Mouse (Mus musculus) neural tube, embryonic 12.5 days (tissue): ENCODE measurements around the gene Arhgap9. TPM values are rescaled to one million over a fixed set of nuclear protein-coding genes. Genes with fewer than 3 reads are reported as not detected.

Experiments
- ATAC-seq: fragments of 200-750 bp; cut with Nextera tagmentation; 2 replicates; pipeline ENCODE4 v1.8.0; 2017; ENCODE audit warnings: low read depth, mild to moderate bottlenecking, moderate TSS enrichment, moderate library complexity; ENCODE audit not compliant: low FRiP score
- H3K27ac ChIP-seq: fragments of 300-500 bp; sonication (generic); 2 replicates; pipeline ENCODE4 v1.5.1; 2016
- H3K27me3 ChIP-seq: fragments of 300-500 bp; sonication (generic); replicated peaks from 2 replicates; pipeline ENCODE4 v1.6.1; 2016; ENCODE audit warnings: mild to moderate bottlenecking
- H3K36me3 ChIP-seq: fragments of 300-500 bp; sonication (generic); 2 replicates; pipeline ENCODE4 v1.6.1; 2016; ENCODE audit warnings: mild to moderate bottlenecking
- H3K4me1 ChIP-seq: fragments of 300-500 bp; sonication (generic); 2 replicates; pipeline ENCODE4 v1.6.1; 2016
- H3K4me2 ChIP-seq: fragments of 300-500 bp; sonication (generic); replicated peaks from 2 replicates; pipeline ENCODE4 v1.6.1; 2016; ENCODE audit warnings: mild to moderate bottlenecking
- H3K4me3 ChIP-seq: fragments of 300-500 bp; sonication (generic); 2 replicates; pipeline ENCODE4 v1.5.1; 2016
- H3K9ac ChIP-seq: fragments of 300-500 bp; sonication (generic); 2 replicates; pipeline ENCODE4 v1.6.1; 2016; ENCODE audit warnings: mild to moderate bottlenecking
- H3K9me3 ChIP-seq: fragments of 300-500 bp; sonication (generic); 2 replicates; pipeline ENCODE4 v1.6.1; 2016; ENCODE audit warnings: mild to moderate bottlenecking
- WGBS: fragments of 180-500 bp; shearing (Covaris S2); methylation state at CpG from one replicate; pipeline ENCODE4 v1.1.7; 2016; 5-methylcytosine and 5-hydroxymethylcytosine counted together
- polyA plus RNA-seq: library from polyadenylated mRNA; unstranded; fragments of >200 nt; fragmentation: Nextera tagmentation; extraction: Ambion mirVana; gene quantifications from 2 replicates; pipeline ENCODE4 v1.2.1, GENCODE M21; 2016

Arhgap9 gene
- polyA plus RNA-seq, 1 experiment from 2014 or later = 1.7 TPM

GRCm38 (mm10) chr10:127367116-127367515 is 45.4 kb downstream of the Arhgap9 start:
- WGBS = 75% methylated on average over 5 of the region's 5 CpGs
- no peaks in the 10 kb centered on the region for H3K27me3 ChIP-seq
- no peak for ATAC-seq
- no peaks in the 10 kb centered on the region for H3K36me3 ChIP-seq
- no peak overlapping the region for H3K4me3 ChIP-seq
- H3K9me3 ChIP-seq = no peaks in the 10 kb centered on the region
- H3K9ac ChIP-seq = no peak overlapping the region
- H3K27ac ChIP-seq = no peak overlapping the region
- H3K4me1 ChIP-seq = no peaks in the 10 kb centered on the region
- no peak overlapping the region for H3K4me2 ChIP-seq

- Histone ChIP-seq H3K4me3 (no peak overlapping the region), H3K9me3 (no peaks in the 10 kb centered on the region), H3K36me3 (no peaks in the 10 kb centered on the region), H3K4me1 (no peaks in the 10 kb centered on the region), H3K27ac (no peak overlapping the region), H3K4me2 (no peak overlapping the region), H3K9ac (no peak overlapping the region), H3K27me3 (no peaks in the 10 kb centered on the region)
- ATAC-seq = no peak
- WGBS = 75% methylated on average over 2 of the region's 2 CpGs
Observed at GRCm38 (mm10) chr10:127368273-127368672, 46.5 kb downstream of the Arhgap9 start.

DNA sequence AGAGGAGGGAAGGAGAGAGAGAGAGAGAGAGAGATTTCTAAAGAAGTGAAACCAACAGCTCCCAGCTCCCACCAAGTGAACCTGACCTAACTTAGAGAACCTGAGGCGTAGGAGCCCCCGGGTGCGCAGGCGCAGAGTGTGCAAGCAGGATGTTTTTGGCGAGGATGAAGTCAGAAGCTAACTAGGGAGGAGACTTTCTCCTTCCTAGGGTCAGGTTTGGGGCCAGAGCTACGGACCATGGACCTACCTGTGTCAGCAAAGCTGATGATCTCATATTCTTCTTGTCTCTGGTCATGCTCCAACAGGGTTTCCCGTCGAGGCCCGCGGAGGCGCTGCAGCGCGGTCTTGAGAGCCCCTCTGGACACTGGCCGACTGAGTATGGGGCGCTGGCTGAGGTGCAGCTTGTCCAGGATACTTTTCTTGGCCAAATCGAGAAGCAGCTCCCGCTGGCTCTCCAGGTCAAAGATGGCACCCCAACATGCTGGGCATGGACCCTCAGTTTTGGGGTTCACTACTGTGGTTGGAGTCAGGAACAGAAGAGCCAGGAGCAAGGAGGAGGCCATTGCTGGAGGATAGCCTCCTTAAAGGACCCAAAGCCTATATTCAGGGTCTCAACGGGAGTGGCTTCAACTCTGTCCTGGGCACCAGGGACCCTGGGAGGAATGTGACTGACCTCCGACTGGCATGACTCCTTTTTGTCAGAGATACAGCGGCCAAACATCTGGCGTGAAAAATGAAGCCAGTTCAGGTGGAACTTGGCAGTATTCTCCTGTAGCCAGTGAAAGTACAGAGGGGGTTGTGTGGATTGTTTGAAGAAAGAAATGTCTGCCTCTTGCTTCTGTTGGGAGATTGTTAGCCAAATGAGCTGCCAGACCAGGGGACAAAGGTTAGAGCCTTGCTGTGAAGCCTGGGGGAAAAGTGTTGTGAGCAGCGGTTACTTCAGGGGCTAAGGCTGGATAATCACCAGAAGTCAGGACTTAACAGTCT is 48.4 kb downstream of the Arhgap9 start, which contains the start of gene Inhbc:
Gene Inhbc, minus strand, starts transcription at position 598 of the 987 bp plus-strand sequence.
- H3K9ac ChIP-seq = no peak within 1 kb of the TSS
- WGBS = 81% methylated on average over 22 of the region's 22 CpGs
- no peak for ATAC-seq
- no peaks in the 10 kb centered on the region for H3K4me1 ChIP-seq
- no peak within 1 kb of the TSS for H3K4me3 ChIP-seq
- H3K27ac ChIP-seq = no peak within 1 kb of the TSS
- H3K9me3 ChIP-seq = no peaks in the 10 kb centered on the region
- no peak within 1 kb of the TSS for H3K4me2 ChIP-seq
- no peaks in the 10 kb centered on the region for H3K36me3 ChIP-seq
- H3K27me3 ChIP-seq = no peaks in the 10 kb centered on the region

- no peak overlapping the region for H3K27ac ChIP-seq
- no peaks in the 10 kb centered on the region for H3K27me3 ChIP-seq
- no peaks in the 10 kb centered on the region for H3K9me3 ChIP-seq
- no peak overlapping the region for H3K4me2 ChIP-seq
- H3K9ac ChIP-seq = no peak overlapping the region
- H3K4me3 ChIP-seq = no peak overlapping the region
- H3K36me3 ChIP-seq = no peaks in the 10 kb centered on the region
- H3K4me1 ChIP-seq = no peaks in the 10 kb centered on the region
- WGBS = 73% methylated on average over 2 of the region's 2 CpGs
- ATAC-seq = no peak
Observed at GRCm38 (mm10) chr10:127371023-127371422, 49.3 kb downstream of the Arhgap9 start.

- ATAC-seq = no peak
- H3K27me3 ChIP-seq = no peaks in the 10 kb centered on the region
- H3K27ac ChIP-seq = no peak overlapping the region
- H3K9ac ChIP-seq = no peak overlapping the region
- H3K9me3 ChIP-seq = no peaks in the 10 kb centered on the region
- no peak overlapping the region for H3K4me2 ChIP-seq
- no peaks in the 10 kb centered on the region for H3K36me3 ChIP-seq
- no peak overlapping the region for H3K4me3 ChIP-seq
- WGBS = 77% methylated on average over 3 of the region's 3 CpGs
- H3K4me1 ChIP-seq = peaks cover 10% of the 10 kb centered on the region
Observed at GRCm38 (mm10) chr10:127377700-127378099, 55.9 kb downstream of the Arhgap9 start.

Other genes with a start within 250 kb of the Arhgap9 start
- gene Agap2, start 246.7 kb upstream of the Arhgap9 start, polyA plus RNA-seq = 1.1 and 1.3 TPM in 2 replicates
- 118 and 123 TPM in 2 replicates for gene Os9, start 200.8 kb upstream of the Arhgap9 start, polyA plus RNA-seq
- gene B4galnt1, start 156.7 kb upstream of the Arhgap9 start, polyA plus RNA-seq = 29.2 and 31.5 TPM in 2 replicates
- gene Slc26a10, start 141.3 kb upstream of the Arhgap9 start, polyA plus RNA-seq = 1.5 and 1.8 TPM in 2 replicates
- 43.3 and 43.6 TPM in 2 replicates for gene Arhgef25, start 131.9 kb upstream of the Arhgap9 start, polyA plus RNA-seq
- 189 and 199 TPM in 2 replicates for gene Dtx3, start 126.2 kb upstream of the Arhgap9 start, polyA plus RNA-seq
- 22.0 and 22.4 TPM in 2 replicates for gene Pip4k2c, start 110.4 kb upstream of the Arhgap9 start, polyA plus RNA-seq
- 72.7 and 81.6 TPM in 2 replicates for gene Kif5a, start 58.6 kb upstream of the Arhgap9 start, polyA plus RNA-seq
- gene Dctn2, start 55.6 kb upstream of the Arhgap9 start, polyA plus RNA-seq = 273 and 277 TPM in 2 replicates
- gene Mbd6, start 32.9 kb upstream of the Arhgap9 start, polyA plus RNA-seq = 18.4 and 20.5 TPM in 2 replicates
- 145 and 146 TPM in 2 replicates for gene Mars, start 10.2 kb upstream of the Arhgap9 start, polyA plus RNA-seq
- 3.6 and 4.0 TPM in 2 replicates for gene Gli1, start 20.0 kb downstream of the Arhgap9 start, polyA plus RNA-seq
- gene Inhbe, start 32.4 kb downstream of the Arhgap9 start, polyA plus RNA-seq = not detected in 2 replicates
- gene Inhbc, start 48.5 kb downstream of the Arhgap9 start, polyA plus RNA-seq = not detected in 2 replicates
- gene R3hdm2, start 58.4 kb downstream of the Arhgap9 start, polyA plus RNA-seq = 33.9 and 36.3 TPM in 2 replicates
- 4.3 and 5.8 TPM in 2 replicates for gene Stac3, start 179.7 kb downstream of the Arhgap9 start, polyA plus RNA-seq
- gene Ndufa4l2, start 193.0 kb downstream of the Arhgap9 start, polyA plus RNA-seq = 7.3 and 7.6 TPM in 2 replicates
- gene Shmt2, start 200.5 kb downstream of the Arhgap9 start, polyA plus RNA-seq = 74.2 and 76.9 TPM in 2 replicates
- gene Nxph4, start 212.6 kb downstream of the Arhgap9 start, polyA plus RNA-seq = 112 and 125 TPM in 2 replicates